Mouse (Mus musculus): Measurements from ENCODE around the gene Gdf15.

Gene Gdf15

DNA sequence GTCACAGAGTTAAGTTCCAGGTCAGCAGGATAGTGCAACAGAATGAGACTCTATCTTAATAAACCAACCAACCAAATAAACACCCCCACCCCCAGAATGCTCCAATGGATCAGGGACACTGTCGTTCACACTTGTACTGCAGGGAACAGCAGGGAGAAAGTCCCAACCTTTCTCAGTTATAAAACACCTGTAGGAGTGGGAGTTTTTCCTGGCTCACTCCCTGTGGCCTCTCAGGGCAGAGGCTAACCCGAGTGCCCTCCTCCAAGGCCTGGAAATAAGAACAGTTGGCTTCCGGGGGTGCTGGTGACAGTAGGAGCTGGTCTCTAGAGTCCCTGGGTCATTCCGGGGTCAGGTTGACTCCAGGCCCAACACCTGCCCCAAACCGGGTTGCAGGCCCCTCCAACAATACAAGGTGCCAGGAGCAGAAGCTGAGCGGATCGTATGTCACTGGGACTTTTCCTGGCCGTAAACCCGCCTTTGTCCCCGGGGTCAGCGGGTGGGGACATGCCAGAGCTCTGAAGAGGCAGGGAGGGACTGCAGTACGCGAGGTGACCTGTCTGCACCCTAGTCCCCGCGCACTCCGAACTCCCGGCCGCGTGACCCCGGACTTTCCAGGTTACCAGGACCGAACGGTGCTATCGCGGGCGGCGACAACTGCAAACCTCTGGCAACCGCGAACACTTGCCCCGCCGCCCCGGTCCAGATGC lies 26.8 kb upstream of the Gdf15 start:
- in situ Hi-C loops (cut with MboI; ENCODE audit: unreplicated experiment in 2 of 2): no loop called here

DNA sequence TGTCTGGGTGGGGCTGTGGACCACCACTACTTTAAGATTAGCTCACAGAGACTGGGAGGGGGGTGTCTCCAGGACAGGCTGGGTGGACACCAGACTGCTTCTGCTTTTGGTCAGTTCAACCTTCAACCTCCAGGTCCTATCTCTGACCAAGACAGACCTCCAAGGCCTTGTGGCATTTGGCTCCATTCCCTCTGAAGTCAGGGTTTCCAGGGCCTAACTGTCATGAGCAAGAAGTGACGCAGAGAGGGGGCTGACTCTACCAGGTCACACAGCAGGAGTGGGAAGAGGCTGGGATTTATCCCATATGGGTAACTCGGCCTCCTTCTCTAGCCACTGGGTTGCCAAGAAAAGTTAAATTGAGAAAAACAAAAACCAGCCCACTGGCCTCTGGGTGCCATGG lies 25.5 kb upstream of the Gdf15 start:
- in situ Hi-C loops (cut with MboI; ENCODE audit: unreplicated experiment in 2 of 2): no loop called here

DNA sequence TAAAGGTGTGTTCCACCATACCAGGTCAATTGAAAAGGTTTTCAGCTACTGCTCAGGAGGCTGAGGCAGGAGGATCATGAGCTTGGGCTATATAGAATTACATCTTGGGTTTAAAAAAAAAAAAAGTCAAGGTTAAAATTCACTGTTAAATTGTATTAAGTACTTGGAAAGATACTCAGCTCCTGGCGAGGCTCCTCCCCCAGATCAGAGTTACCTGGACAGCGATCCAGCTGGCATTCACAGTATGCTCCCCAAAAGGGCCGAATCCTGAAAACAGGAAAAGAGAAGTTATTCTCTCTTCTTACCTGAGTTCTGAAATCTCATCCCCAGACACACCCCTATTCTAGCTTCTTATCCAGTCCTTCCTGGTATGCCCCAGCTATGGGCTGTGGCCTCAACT lies 25.0 kb upstream of the Gdf15 start:
- in situ Hi-C loops (cut with MboI; ENCODE audit: unreplicated experiment in 2 of 2): no loop called here

DNA sequence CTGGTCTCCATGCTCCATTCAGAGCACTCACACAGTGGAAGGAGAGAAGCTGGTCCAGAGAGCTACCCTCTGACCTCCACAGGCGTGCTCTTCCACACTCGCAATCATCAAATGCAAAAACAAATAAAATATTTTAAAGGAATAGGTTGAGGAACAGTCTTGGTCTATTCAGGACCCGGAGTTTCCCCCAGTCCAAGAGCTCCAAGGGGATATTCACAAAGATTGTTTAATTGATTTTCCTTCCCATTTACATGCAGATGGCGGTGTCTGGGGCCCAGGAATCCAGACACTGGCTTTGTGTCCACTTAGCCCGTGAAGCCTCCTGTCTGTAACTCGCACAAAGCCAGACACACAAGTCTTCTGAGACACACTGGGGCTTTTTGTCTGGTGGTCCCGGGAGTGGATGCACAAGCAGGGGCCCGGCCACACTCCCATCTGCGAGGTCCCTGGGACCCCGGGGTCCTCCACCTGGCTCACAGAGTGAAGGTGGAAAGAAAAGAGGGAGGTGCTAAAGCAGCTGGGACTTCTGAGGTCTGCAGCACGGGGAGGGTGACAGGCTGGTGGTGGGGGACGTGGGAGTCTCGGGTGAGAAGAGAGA lies 24.0 kb upstream of the Gdf15 start:
- in situ Hi-C loops (cut with MboI; ENCODE audit: unreplicated experiment in 2 of 2): no loop called here

DNA sequence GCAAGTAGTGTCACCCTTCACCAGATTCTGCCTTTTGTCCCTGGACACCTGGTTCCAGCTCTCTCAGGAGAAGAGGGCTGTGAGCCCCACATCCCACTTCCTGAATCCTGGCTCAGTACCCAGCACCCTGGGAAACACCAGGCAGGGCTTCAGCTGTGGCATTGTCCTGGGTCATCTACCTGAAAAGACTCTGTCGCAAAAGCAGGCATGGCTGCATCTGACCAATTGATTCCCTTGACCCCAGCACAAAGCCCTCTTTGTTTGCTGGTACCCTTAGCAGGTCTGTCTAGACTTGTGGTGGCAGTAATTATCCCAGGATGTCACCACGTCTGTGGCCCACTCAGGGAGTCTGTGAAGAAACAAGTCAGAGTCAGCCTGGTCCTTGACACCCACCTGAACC lies 23.2 kb upstream of the Gdf15 start:
- in situ Hi-C loops (cut with MboI; ENCODE audit: unreplicated experiment in 2 of 2): no loop called here

DNA sequence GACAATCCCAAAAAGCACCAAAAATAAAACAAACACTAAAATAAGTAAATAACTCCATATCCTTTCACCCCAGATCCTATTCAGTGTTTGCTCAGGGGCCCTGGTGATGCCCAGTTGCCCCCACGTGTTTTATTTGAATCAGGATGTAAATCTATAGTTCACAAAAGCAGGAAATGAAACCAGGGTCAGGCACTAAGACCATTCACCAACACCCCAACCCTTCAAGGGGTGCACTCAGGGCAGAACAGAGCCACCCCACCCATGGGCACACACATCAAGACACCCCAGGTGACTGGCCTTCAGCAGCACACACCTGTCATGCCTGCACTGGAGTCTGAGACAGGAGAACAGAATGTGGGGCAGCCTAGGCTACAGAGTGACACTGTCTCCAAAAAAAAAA lies 21.9 kb upstream of the Gdf15 start:
- in situ Hi-C loops (cut with MboI; ENCODE audit: unreplicated experiment in 2 of 2): loop anchor here in 1 of 2 experiments (5.0 kb wide), 1 partner anchor 42 kb away; no protein-coding TSS in a partner anchor

DNA sequence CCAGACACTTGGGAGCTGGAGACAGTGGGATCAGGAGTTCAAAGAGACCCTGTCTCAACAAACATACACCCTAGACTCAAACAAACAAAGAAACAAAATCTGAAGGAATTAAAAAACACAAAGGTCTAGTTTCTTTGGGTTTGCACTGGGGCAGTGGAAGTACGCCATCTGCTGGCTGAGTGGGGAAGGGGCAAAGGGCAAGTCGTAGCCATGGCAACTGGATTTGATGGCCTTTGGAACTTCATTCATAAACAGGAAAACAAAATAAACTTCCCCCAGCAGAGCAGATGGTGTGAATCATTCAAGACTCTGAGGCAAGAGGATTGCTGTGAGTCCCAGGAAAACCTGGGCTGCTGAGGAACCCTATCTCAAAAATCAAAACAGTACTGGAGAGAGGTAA lies 21.0 kb upstream of the Gdf15 start:
- in situ Hi-C loops (cut with MboI; ENCODE audit: unreplicated experiment in 2 of 2): loop anchor here in 1 of 2 experiments (5.0 kb wide), 1 partner anchor 41 kb away; no protein-coding TSS in a partner anchor

DNA sequence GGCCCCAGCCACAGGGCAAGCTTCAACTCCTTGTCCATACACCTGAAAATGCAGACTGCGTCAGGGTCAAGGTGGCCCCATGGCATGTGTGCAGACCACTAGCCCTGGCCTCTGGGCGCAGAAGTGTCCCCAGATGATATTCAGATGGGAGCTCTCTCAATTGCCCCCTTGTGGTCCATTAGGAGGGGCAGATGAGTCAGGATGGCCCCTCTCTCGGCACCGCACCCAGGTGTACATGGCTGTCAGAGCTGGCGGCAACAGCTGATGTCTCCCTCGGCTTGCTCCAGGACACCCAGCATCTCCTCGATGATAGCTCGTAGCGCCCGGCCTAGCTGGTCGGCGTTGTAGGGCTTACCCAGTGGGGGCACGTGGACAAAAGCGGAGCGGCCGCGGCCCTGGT lies 18.1 kb upstream of the Gdf15 start:
- in situ Hi-C loops (cut with MboI; ENCODE audit: unreplicated experiment in 2 of 2): loop anchor here in 1 of 2 experiments (5.0 kb wide), 1 partner anchor 38 kb away; no protein-coding TSS in a partner anchor

DNA sequence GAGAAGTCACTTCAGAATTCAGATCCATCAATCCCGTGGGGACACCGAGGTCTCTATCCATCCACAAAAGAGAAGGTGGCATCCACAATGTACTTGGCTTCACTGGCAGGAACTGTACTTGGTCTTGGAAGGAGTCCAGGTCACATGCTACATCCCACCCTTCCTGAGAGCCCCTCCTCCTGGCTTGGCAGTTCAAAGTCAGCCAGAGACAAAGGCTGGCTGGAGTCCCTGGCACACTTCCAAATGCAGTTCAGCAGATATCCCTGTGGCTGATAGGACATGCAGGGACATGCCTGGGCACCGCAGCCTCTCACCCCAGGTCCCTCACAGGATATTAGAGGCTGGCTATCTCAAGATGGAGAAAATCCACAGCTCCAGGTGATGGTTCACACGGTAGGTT lies 17.1 kb upstream of the Gdf15 start:
- in situ Hi-C loops (cut with MboI; ENCODE audit: unreplicated experiment in 2 of 2): loop anchor here in 1 of 2 experiments (5.0 kb wide), 1 partner anchor 37 kb away; no protein-coding TSS in a partner anchor

DNA sequence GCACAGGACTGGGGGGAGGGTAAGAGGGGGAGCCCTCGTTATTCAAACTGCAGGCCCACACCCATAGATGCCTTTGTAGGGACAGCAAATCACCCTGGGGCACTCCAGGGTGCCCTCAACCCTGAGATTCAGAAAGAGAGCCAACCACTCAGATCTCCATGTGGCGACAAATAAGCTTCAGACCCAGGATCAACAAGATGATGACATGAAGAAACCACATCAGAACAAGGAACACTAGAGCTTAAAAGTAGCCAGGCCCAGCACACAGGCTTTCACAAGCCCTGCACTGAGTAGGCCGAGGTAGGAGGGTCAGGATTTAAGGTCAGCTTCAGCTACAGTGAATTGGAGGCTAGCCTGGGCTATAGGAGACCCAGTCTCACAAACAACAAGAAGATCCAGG lies 16.7 kb upstream of the Gdf15 start:
- in situ Hi-C loops (cut with MboI; ENCODE audit: unreplicated experiment in 2 of 2): loop anchor here in 1 of 2 experiments (5.0 kb wide), 1 partner anchor 37 kb away; no protein-coding TSS in a partner anchor

DNA sequence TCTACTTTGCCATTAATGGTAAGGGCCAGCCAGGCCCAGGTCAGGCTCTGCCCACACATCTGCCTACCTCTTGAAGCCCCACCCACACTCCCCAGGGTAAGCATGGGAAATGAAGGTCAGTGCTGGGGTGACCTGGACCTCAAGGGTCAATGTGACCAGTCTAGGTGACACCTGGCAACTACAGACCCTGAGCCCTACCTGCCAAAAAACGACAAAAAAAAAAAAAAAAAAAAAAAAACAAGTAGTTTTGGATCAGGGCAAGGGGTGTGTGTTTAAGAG lies 15.8 kb upstream of the Gdf15 start:
- in situ Hi-C loops (cut with MboI; ENCODE audit: unreplicated experiment in 2 of 2): loop anchor here in 1 of 2 experiments (5.0 kb wide), 1 partner anchor 36 kb away; no protein-coding TSS in a partner anchor

DNA sequence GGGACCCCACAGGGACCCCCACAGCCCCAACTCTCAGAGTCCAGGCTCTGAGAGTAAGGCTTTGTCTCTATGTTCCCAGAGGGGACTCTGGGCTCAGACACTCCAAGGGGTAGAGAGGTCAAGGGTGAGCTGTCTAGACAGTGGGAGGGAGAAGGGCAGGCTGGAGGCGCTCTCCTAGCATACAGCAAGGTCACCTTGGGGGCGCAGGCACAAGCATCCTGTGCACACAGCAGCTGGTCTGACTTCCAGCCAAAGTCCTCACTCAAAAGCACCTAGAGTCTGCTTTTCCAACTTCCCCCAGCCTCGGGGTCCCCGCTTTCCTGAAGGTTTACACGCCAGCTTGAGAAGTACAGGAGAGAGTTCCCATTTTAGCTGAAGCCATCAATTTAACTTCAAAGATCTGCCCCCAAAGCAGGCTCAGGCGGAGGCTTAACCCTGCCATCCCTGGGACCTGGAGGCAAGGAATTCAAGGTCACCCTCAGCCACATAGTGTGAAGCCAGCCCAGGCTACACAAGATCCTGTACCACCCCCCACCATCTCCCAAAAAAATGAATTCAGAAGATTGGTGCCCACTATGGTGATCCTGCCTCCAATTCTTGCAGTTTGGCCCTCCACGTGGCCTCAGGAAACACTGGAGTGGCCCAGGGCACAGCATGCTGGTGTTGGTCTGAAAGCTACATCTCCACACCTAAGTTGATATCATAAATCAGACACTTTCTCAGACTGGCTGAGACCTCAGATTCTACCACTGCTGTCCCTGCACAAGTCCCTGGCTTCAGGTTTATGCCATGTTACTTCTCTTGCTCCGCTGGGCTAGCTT lies 15.3 kb upstream of the Gdf15 start:
- in situ Hi-C loops (cut with MboI; ENCODE audit: unreplicated experiment in 2 of 2): loop anchor here in 1 of 2 experiments (5.0 kb wide), 1 partner anchor 35 kb away; no protein-coding TSS in a partner anchor

DNA sequence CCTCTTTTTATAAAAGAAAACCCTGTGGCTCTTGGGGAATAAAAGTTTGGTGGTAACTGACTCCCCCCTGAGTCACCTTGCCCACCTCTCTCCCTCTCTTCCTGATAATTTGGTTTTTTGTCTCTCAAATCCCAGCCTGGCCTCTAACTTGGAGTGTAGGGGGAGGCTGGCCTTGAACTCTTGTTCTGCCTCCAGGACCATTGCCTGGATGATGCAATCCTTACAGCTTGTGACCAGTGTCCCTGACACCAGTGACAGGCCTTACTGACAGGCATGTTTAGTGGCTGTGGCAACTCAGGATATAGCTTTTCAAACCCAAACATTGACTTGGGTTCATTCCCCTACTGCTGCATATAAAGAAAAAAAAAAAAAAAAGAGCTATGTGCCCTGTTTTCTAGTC lies 14.5 kb upstream of the Gdf15 start:
- in situ Hi-C loops (cut with MboI; ENCODE audit: unreplicated experiment in 2 of 2): loop anchor here in 1 of 2 experiments (5.0 kb wide), 1 partner anchor 34 kb away; no protein-coding TSS in a partner anchor

DNA sequence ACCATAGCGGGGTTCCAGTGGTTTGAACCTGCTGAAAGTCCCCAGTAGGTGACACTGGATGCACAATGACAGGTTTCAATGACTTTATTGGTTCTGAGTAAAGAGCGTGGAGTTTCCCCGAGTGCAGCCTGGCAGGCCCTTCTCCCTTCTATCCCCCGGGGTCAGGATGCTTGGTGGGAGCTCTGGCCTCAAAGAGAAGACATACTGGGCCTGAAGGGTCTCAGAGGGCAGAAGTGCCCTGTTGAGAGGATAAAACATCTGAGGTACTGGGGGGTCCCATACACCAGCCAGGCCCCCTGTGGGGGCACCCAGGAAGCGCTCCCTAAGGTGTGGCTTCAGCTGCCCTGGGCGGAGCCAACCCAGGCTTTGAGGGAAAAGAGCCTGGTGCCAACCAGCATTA lies 14.1 kb upstream of the Gdf15 start:
- in situ Hi-C loops (cut with MboI; ENCODE audit: unreplicated experiment in 2 of 2): loop anchor here in 1 of 2 experiments (5.0 kb wide), 1 partner anchor 34 kb away; no protein-coding TSS in a partner anchor

DNA sequence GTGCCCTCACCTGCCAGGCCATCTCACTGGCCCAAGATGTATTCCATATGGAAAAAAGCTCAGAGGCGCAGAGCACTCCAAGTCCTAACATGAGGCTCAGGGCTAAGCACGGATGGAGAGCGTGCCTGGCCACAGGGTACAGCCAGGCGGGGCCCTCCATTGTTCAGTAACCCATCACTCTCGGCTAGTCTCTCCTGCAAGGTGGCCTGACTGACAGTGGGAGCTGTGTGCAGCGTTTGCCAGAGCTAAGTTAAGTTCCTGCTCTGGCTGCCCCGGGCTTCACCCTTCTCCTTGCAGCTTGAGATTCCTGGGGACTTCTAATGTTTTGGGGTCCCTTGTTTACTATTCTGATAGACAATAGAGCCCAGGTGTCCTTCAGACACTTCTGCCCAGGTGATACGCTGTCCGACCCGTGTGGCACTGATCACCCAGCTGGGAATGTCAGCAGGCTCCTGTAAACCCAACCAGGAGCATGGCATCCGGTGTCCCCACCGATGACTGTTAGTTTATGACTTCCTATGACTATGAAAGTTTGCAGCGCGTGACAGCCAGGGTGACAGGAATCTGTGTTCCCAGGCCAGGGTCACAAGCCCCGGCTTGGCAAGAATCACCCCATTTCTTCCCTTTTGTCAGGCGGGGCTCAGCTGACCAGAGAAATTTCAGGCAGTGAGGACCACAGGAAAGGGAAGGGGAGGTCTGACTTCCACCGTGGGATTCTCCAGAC lies 13.4 kb upstream of the Gdf15 start:
- in situ Hi-C loops (cut with MboI; ENCODE audit: unreplicated experiment in 2 of 2): loop anchor here in 1 of 2 experiments (5.0 kb wide), 1 partner anchor 33 kb away; no protein-coding TSS in a partner anchor

DNA sequence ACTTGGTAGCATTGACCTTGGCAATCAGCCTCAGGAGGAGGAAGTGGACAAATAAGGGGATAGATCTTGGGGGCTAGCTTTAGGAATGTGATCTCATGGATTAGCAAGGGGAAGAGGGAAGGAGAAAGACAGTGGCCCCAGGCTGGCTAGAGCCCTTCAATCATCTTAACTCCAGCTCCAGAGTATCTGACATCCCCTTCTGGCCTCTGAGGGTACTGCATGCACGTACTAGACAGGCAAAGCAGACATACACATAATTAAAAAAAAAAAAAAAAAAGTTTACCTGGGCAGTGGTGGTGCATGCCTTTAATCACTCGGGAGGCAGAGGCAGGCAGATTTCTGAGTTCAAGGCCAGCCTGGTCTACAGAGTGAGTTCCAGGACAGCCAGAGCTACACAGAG lies 11.8 kb upstream of the Gdf15 start:
- in situ Hi-C loops (cut with MboI; ENCODE audit: unreplicated experiment in 2 of 2): no loop called here

DNA sequence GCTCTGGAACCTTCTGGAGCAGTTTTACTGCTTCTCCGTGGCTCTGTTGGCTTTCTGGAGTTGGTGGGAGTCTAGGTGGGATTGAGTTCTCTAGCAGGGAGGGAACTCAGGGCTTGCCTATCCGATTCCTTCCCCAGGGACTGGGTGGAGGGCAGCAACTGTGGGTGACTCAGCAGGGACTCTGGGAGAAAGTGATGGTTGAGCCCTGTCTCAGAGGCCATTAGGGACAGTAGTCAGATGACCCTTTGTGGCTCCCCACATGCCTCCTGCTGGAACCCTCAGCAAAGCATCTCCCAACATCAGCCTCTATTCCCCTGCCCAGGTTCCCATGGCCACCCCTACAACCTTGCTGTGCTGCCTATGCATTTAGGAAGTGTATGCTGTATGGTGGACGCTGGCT lies 10.8 kb upstream of the Gdf15 start:
- in situ Hi-C loops (cut with MboI; ENCODE audit: unreplicated experiment in 2 of 2): no loop called here

DNA sequence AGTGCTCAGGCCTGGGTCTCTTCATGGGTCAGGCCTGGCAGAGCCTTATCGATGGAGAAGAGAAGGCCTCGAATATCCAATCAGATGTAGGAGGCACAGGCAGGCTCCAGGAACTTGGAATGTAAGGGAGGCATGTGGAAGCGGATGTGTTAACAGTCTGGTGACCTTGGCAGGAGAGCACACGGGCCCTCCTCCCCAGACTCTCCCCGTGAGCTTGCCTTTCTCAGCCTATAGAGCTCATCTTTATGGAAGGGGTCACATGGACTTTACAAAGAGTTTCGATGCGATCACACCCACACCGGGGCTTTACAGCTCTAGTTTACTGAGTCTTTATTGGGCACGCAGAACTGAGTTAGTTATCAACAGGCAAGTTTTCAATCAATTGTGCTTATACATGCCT lies 6.5 kb upstream of the Gdf15 start:
- in situ Hi-C loops (cut with MboI; ENCODE audit: unreplicated experiment in 2 of 2): no loop called here

DNA sequence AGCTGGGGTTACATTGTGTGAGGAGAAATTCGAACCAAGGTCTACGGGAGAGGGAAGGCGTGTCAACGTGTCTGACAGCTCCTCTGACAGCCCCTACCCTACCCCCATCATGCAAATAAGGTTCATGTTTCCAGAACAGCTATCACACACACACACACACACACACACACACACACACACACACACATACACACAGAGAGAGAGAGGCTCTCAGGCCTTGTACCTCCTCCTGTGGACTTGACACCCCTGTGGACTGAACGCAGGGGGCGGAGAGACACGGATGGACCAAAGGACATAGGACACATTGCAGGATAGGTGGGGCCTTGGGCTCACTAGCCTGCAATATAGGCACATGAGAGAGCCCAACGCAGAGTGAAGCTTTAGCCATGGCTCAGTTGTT lies 4.6 kb upstream of the Gdf15 start:
- in situ Hi-C loops (cut with MboI; ENCODE audit: unreplicated experiment in 2 of 2): no loop called here

DNA sequence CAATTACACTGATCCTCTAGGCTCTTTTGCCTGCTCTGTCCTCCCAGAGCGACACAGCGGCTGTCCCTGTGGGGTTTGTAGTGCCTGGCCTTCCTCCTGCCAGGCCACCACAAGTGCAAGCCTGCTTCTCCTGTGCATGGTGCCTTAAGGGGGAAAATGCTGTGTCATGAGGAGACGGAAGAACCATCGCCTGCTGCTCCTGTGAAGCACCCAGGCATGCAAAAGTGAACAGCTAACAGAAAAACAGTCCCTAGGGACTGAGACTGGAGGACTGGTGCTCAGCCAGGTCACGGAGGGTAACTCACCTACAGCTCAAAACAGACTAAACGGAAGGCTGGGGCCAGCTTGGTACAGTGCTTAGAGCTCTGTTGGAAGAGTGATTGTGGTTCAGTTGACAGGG lies 3.3 kb upstream of the Gdf15 start:
- in situ Hi-C loops (cut with MboI; ENCODE audit: unreplicated experiment in 2 of 2): no loop called here
